In the genomic region with DNA sequence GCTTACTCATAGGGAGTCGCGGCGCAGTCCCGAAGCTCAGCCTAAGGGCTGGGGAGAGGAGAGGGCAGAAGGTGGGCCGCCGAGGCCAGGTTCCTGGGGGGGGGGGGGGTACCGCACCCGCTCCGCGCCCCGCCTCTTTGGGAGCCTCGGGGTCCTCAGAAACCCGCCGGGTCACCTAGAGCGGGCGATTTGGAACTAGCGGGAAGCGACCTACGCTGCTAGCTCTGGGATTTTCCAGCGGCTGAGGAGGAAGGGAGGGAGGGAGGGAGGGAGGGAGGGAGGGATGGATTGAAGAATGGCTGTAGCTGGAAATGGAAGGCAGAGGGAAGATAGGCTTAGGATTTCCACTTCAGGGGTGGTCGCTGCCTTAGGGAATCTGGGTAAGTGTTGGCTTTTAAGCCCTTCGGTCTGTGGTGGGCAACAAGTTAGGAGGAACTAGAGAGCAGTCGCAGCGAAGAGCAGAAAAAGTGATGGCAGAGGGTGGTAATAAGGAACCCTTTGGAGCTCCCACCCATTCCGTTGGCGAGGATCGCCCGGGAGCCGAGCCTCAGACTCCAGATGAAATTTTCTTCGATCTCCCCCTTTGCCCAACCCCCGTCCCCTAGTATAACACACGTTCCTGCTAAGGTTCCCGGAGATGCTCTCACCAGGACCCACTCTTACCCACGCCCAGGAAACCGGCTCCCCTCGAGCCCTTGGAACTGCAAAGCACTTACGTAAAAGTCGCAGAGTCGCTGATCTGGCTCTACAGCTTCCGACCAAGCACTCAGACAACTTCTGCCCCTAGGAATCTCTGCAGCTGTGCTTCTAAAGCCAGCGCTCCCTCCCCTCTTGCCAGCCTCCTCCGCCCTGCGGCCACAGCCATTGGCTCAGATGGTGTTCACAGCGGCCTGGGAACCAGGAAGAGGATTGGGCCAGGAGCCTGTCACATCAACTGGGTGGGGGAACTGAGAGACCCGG, we compare ENCODE assay signal across 8 mouse cellular contexts. TPM values are rescaled to one million over a fixed set of nuclear protein-coding genes. Genes with fewer than 3 reads are reported as not detected.
A peak's percentile ranks its signal among the peaks of the same experiment; 100 is the strongest.
DNase-seq lines count a peak whose midpoint lies in the region; ATAC-seq lines count a peak whose summit lies in the region.

Gene Pls3, minus strand, starts transcription at position 851 of the 960 bp plus-strand sequence.

- WGBS in embryonic facial prominence, embryonic 12.5 days, result 17% methylated on average over 33 of the region's 45 CpGs

- H3K9ac ChIP-seq in embryonic facial prominence, embryonic 12.5 days, result peak within 1 kb of the TSS; percentile 50

- no peak for ATAC-seq in erythroblast, adult 5-6 weeks (replicated peaks; ENCODE audit: low FRiP score, poor library complexity, severe bottlenecking)
- ATAC-seq in embryonic facial prominence, embryonic 12.5 days (ENCODE audit: insufficient number of reproducible peaks, insufficient read depth, low FRiP score, low TSS enrichment), result peak; percentile 96

- peak within 1 kb of the TSS; percentile 48 for H3K4me2 ChIP-seq in embryonic facial prominence, embryonic 12.5 days (replicated peaks)

- no peaks in the 10 kb centered on the region for H3K36me3 ChIP-seq in erythroblast, embryonic 14.5 days (ENCODE audit: control insufficient read depth)
- no peaks in the 10 kb centered on the region for H3K36me3 ChIP-seq in embryonic facial prominence, embryonic 12.5 days

- H3K9me3 ChIP-seq in erythroblast, embryonic 14.5 days (ENCODE audit: control insufficient read depth, low read length), result no peaks in the 10 kb centered on the region
- no peaks in the 10 kb centered on the region for H3K9me3 ChIP-seq in embryonic facial prominence, embryonic 12.5 days

- peak within 1 kb of the TSS; percentile 55 for H3K4me3 ChIP-seq in erythroblast, embryonic 14.5 days (replicated peaks)
- peak within 1 kb of the TSS; percentile 48 for H3K4me3 ChIP-seq in embryonic facial prominence, embryonic 12.5 days

- H3K27ac ChIP-seq in embryonic facial prominence, embryonic 12.5 days, result peak within 1 kb of the TSS; percentile 88

- peak; percentile 81 to 95 for DNase-seq in heart, adult 18-20 months
- DNase-seq in kidney, adult 11 months, result peak; percentile 84
- peak; percentile 76 to 83 for DNase-seq in left cerebral cortex, postnatal 36 days (ENCODE audit: low spot score in 2 of 2)
- DNase-seq in mesoderm, embryonic 11.5 days (ENCODE audit: low read depth, low spot score), result peak; percentile 91
- peak; percentile 86 for DNase-seq in skeletal muscle tissue, adult 2 months (ENCODE audit: low read depth, low spot score)

- H3K27me3 ChIP-seq in erythroblast, embryonic 14.5 days (ENCODE audit: control insufficient read depth), result peaks cover 19% of the 10 kb centered on the region
- peaks cover 3% of the 10 kb centered on the region; the same call in 1 of the 2 replicates for H3K27me3 ChIP-seq in embryonic facial prominence, embryonic 12.5 days

- intact Hi-C loops in left cerebral cortex, postnatal 36 days (cut with DNase I), result loop anchor here (5.0 to 10.0 kb wide), 2 partner anchors 57 to 310 kb away; no protein-coding TSS in a partner anchor

- peaks cover 5% of the 10 kb centered on the region for H3K4me1 ChIP-seq in erythroblast, embryonic 14.5 days (ENCODE audit: control insufficient read depth)
- H3K4me1 ChIP-seq in embryonic facial prominence, embryonic 12.5 days, result no peaks in the 10 kb centered on the region

RNA-seq across cellular contexts. Expression of gene Pls3, which starts in this region (rescaled TPM):
- polyA plus RNA-seq in erythroblast, embryonic 14.5 days (2012), result 0.02 TPM in 1 of 2 replicates, not detected in the other
- 0.19 TPM in 1 of 2 replicates, not detected in the other for total RNA-seq in erythroblast, adult 5-6 weeks (2015; ENCODE audit: low replicate concordance)
- 0.34 and 0.98 TPM in 2 replicates for total RNA-seq in erythroblast, adult 5-6 weeks (2017; ENCODE audit: low replicate concordance)
- polyA plus RNA-seq in embryonic facial prominence, embryonic 12.5 days (2016; fragmentation: Nextera tagmentation; extraction: Ambion mirVana), result 103 and 113 TPM in 2 replicates
- total RNA-seq in heart, adult 18-20 months (2021), result 10 to 100 TPM; 34.8 to 45.8 TPM
- 100 to 1,000 TPM; 121 to 122 TPM for total RNA-seq in left cerebral cortex, postnatal 36 days (2021)

Comparison
In these comparisons a context has a peak if more than half of its experiments do, and no peak if none do; other contexts are left out.
1. RNA of gene Pls3 (total RNA-seq): 121 to 122 TPM in left cerebral cortex, postnatal 36 days and 34.8 to 45.8 TPM in heart, adult 18-20 months; 0.19 to 0.98 TPM in erythroblast, adult 5-6 weeks; every median in the first group is over 10 times any median in the second.
2. RNA of gene Pls3 (polyA plus RNA-seq): 103 to 113 TPM in embryonic facial prominence, embryonic 12.5 days; 0.02 TPM in erythroblast, embryonic 14.5 days; every median in the first group is over 100 times any median in the second.
3. Peak in every context shown above with its lines, with median percentiles within 50 percentile points of each other: DNase-seq.